Mouse (Mus musculus) colon, adult 2 months (tissue): Measurements from ENCODE around the gene Rbks. TPM values are rescaled to one million over a fixed set of nuclear protein-coding genes. Genes with fewer than 3 reads are reported as not detected.

Experiments
- polyA plus RNA-seq: library from polyadenylated mRNA; depleted of rRNA; stranded (reverse); fragments of >200 nt; gene quantifications from 2 replicates; pipeline ENCODE4 v1.2.3, GENCODE M21; 2012; rRNA removed

Rbks gene
- polyA plus RNA-seq: 7.1 and 7.2 TPM in 2 replicates

GRCm38 (mm10) chr5:31696971-31697643 lies at the start of gene Rbks:
TSS of gene Rbks (minus strand) at chr5:31697627.

DNA sequence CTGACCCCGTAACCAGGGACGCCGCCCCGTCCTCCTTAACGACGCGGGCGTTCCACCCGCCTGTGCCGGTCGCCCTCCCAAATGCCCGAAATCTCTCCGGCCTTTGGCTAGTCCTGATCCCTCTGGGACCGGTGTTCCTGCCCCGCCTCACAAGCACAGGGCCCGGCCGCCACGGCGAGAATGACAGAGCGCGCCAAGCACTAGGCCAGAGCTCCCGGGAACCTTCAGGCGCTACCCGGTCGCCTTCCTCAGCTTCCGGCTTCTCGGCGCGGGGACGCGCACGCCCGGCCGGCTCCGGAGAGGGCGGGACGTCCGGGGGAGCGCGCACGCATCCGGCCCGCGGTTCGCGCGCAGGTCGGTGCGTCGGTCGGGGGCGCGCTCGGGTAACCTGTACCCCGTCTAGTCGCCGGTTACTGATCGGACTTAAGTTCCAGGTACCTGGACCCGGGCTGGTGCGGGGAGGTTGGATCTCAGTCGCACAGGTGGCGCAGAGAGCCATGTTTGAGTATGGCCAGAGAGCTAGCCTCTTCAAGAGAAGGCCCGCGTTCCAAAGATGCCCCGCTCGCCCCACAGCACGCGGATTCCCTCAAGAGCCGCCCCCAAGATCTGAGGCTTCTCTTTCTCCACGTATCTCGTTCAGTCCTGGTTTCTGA lies 343 bp upstream of the Rbks start, which contains the start of gene Babam2:
Babam2 (plus strand) TSS at position 41 of the 653 bp plus-strand sequence.

DNA sequence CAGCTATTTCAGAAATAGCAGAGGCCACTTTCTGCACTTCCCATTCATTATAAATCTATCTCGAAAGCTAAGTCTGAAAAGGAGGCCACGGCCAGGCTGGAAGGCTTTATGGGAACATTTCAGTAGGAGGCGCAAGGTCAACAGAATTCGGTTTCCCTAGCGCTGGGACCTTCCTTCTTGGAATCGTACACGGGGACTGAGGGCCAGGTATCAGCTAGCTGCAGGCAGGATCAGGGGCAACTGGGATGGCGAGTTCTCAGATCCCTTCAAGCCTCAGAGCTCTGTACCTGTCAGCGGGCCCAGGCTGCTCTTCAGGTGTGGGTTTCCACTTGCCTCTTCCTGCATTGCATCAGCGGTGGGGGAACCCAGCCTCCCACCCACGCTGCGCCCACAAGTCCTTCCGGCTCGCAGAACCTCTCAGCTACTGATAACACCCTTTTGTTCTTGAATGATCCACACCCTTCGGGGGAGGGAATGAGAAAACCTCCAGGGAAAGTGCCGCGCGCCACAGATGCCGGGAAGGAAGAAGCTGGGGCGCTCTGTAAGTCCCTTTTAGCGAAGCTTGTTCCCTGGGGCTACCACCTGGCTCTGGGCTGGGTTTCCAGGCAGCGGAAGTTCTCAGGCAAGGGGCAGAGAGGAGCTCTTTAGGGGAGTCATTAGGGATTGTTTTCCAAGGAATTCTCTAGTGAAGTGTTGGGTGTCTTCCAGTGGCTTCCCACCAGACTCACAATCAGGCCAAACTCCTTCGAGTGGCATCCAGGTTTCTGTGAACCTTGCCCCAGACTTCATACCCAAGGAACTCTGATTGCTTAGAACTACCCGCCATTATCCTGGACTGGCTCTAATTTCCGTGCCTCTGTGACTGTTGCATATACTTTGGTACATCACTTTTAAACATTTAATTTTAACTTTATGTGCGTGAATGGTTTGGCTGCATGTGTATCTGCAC lies 100.7 kb downstream of the Rbks start, which contains the start of gene Mrpl33:
Mrpl33 (plus strand) TSS at position 455 of the 949 bp plus-strand sequence.

Other genes with a start within 250 kb of the Rbks start
- gene Zfp512, start 245.2 kb downstream of the Rbks start, polyA plus RNA-seq: 5.9 and 6.5 TPM in 2 replicates
- not detected in 2 replicates for gene 4930548H24Rik, start 211.9 kb downstream of the Rbks start, polyA plus RNA-seq
- gene Gpn1, start 202.9 kb downstream of the Rbks start, polyA plus RNA-seq: 11.7 and 12.8 TPM in 2 replicates
- 10.6 and 11.7 TPM in 2 replicates for gene Slc4a1ap, start 170.6 kb downstream of the Rbks start, polyA plus RNA-seq
- 9.1 and 11.3 TPM in 2 replicates for gene Supt7l, start 169.8 kb downstream of the Rbks start, polyA plus RNA-seq
- gene Mrpl33, start 100.7 kb downstream of the Rbks start, polyA plus RNA-seq: 9.5 and 14.5 TPM in 2 replicates
- gene Babam2, start 57 bp upstream of the Rbks start, polyA plus RNA-seq: 16.7 and 21.3 TPM in 2 replicates